Mouse (Mus musculus): ENCODE measurements around the gene Tsc22d4. TPM values are rescaled to one million over a fixed set of nuclear protein-coding genes. Genes with fewer than 3 reads are reported as not detected.
A peak's percentile ranks its signal among the peaks of the same experiment; 100 is the strongest.
"Not testable (repeated sequence)": the region's sequence is repeated elsewhere in the genome, so short reads cannot be mapped to it uniquely, and the experiment has no call there.

Tsc22d4 gene
- total RNA-seq, 4 experiments from 2014 or later: 39.6 to 68.9 (median 47.7) TPM

GRCm38 (mm10) chr5:137741023-137741931, 4.3 kb upstream of the Tsc22d4 start, which contains the start of gene Nyap1:
Gene Nyap1, minus strand, starts transcription at chr5:137741607.
- peak; percentile 49 to 53 for DNase-seq (ENCODE audit: low spot score in 2 of 2)

- no peak for DNase-seq (ENCODE audit: low spot score in 2 of 2)
These were observed 3.5 kb upstream of the Tsc22d4 start for GRCm38 (mm10) chr5:137742048-137742447.

GRCm38 (mm10) chr5:137742836-137743235, 2.7 kb upstream of the Tsc22d4 start:
- no peak for DNase-seq (ENCODE audit: low spot score in 2 of 2)

DNA sequence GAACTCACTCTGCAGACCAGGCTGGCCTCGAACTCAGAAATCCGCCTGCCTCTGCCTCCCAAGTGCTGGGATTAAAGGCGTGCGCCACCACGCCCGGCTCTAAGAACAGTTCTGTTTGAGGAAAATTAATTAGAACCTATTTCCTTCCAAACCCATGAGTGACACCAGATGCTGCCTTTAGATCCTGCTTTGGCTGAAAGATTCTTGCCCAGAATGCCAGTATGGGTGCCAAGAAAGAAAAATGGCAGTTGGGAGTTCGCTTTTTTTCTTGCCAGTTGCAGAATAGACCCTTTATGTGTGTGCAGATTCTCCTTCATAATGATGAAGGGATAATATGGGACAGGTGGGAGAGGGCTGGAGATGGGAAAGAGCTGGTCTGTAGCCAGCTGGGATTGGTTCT, 1.3 kb upstream of the Tsc22d4 start:
- no peak for DNase-seq (ENCODE audit: low spot score in 2 of 2)

- peak in 1 of 2 experiments; percentile 44 for DNase-seq (ENCODE audit: low spot score in 2 of 2)
These were observed 836 bp downstream of the Tsc22d4 start for GRCm38 (mm10) chr5:137746282-137746850.

- no peak for DNase-seq (ENCODE audit: low spot score in 2 of 2)
These were observed 1.4 kb downstream of the Tsc22d4 start for GRCm38 (mm10) chr5:137746851-137747325.

GRCm38 (mm10) chr5:137747326-137747961, 1.9 kb downstream of the Tsc22d4 start:
- no peak for DNase-seq (ENCODE audit: low spot score in 2 of 2)

GRCm38 (mm10) chr5:137748130-137748770, 2.7 kb downstream of the Tsc22d4 start:
- DNase-seq (ENCODE audit: low spot score in 2 of 2): no peak

DNA sequence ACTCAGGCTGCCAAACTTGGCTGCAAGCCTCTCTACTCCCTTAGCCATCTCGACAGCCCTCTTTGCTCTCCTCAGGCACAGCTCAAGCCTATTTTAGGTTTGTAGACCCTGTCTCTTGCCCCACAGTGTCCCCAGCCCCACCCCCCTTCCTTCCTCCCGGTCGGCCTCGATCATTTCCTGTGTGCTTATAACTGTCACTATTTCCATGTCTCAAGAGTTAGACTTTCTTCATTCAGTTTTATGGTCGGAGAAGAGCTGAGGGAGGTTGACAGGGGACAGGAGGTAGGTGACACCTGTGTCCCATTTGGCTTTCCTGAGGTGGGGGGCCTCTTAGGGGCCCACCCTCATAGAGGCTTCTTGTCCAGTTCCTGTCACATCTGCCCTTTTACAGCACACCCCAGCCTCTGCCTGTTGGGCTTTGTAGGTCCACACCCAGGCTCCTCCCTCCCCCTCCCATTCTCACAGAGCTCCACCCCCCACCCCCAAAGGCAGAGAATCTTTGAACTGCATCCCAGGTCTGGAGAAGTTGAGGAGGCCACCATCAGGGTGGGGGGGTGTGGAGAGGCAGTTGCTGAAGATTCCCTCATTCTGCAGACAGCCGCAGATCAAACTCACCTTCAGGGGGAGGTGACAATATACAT, 3.8 kb downstream of the Tsc22d4 start:
- no peak for DNase-seq (ENCODE audit: low spot score in 2 of 2)

DNA sequence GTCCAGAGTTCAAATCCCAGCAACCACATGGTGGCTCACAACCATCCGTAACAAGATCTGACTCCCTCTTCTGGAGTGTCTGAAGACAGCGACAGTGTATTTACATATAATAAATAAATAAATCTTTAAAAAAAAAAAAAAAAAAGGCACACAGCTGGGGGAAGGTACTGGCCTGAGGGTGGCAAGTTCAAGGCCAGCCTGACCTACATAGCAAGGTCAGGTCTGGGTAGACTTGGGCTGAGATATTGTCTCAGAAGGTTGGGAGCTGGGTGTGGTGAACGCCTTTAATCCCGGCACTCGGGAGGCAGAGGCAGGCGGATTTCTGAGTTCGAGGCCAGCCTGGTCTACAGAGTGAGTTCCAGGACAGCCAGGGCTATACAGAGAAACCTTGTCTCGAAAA, 4.7 kb downstream of the Tsc22d4 start:
- DNase-seq (ENCODE audit: low spot score in 2 of 2): not testable (repeated sequence)

DNA sequence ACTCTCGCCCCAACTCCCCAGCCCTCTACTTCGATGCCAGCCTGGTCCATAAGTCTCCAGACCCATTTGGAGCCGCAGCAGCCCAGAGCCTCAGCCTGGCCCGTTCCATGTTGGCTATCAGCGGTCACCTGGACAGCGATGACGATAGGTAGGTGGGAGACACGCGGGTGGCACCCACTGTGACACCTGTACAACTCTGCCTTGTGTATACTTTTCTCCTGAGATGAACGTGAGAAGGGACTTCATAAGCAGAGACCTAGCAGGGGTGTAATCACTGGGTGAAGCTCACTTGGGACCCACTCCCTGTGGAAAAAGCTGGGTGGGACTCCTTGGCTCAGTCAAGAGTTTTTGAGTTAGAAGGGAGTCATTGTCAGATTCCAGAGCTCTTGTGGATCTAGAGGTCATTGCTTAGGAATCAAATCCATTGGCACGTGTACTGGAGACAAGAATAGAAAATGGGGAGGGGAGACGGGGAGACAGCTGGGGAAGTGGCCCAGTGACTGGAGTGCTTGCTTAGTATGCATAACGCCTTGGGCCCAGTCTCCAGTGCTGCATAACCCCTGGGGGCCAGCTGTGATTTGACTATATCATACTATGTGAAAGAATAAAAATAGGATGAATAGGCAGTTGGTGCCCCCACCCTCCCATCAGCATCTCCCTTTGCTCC, 5.8 kb downstream of the Tsc22d4 start:
- DNase-seq (ENCODE audit: low spot score in 2 of 2): no peak

DNA sequence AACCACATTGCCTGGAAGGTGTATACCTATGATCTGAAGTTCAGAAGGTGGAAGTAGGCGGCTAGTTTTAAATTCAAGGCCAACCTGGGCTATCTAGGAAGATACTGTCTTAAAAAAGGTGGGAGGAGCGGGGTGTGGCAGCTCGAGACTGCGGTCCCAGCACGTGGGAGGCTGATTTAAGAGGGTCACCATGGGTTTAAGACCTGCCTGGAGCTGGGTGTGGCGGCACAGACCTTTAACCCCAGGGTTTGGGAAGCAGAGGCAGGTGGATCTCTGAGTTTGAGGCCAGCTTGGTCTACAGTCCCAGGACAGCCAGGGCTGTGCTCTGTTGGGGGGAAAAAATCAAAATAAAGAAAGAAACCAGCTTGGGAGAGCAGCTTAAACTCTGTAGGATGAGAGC, 6.5 kb downstream of the Tsc22d4 start:
- DNase-seq (ENCODE audit: low spot score in 2 of 2): no peak

- no peak for DNase-seq (ENCODE audit: low spot score in 2 of 2)
These were observed 7.7 kb downstream of the Tsc22d4 start for GRCm38 (mm10) chr5:137753111-137753832.

GRCm38 (mm10) chr5:137755425-137755824, 9.9 kb downstream of the Tsc22d4 start:
- DNase-seq (ENCODE audit: low spot score in 2 of 2): no peak

- no peak for DNase-seq (ENCODE audit: low spot score in 2 of 2)
These were observed 10.6 kb downstream of the Tsc22d4 start for GRCm38 (mm10) chr5:137756106-137756505.

- peak; percentile 79 to 83 for DNase-seq (ENCODE audit: low spot score in 2 of 2)
These were observed 11.5 kb downstream of the Tsc22d4 start for GRCm38 (mm10) chr5:137756882-137757661.

- DNase-seq (ENCODE audit: low spot score in 2 of 2): no peak
These were observed 12.4 kb downstream of the Tsc22d4 start for GRCm38 (mm10) chr5:137757887-137758286.

- DNase-seq (ENCODE audit: low spot score in 2 of 2): no peak
These were observed 13.5 kb downstream of the Tsc22d4 start for GRCm38 (mm10) chr5:137758921-137759534.
